Mouse (Mus musculus): ENCODE data around the gene Tmem156. TPM values are rescaled to one million over a fixed set of nuclear protein-coding genes. Genes with fewer than 3 reads are reported as not detected.

Tmem156 gene
- not detected in 2 replicates for polyA plus RNA-seq (2015; fragmentation: Nextera tagmentation; extraction: Ambion mirVana)

- H3K36me3 ChIP-seq = no peaks in the 10 kb centered on the region
- H3K9me3 ChIP-seq = no peaks in the 10 kb centered on the region
- 90% methylated on average over 5 of the region's 5 CpGs for WGBS
- H3K9ac ChIP-seq (replicated peaks) = no peak within 1 kb of the TSS
- no peaks in the 10 kb centered on the region for H3K27me3 ChIP-seq
- H3K4me3 ChIP-seq (replicated peaks) = no peak within 1 kb of the TSS
- ATAC-seq = no peak
- H3K27ac ChIP-seq = no peak within 1 kb of the TSS
- no peaks in the 10 kb centered on the region for H3K4me1 ChIP-seq (replicated peaks)
- H3K4me2 ChIP-seq (replicated peaks) = no peak within 1 kb of the TSS
These were observed at the start of gene Tmem156 for GRCm38 (mm10) chr5:65091921-65092320. Gene Tmem156, minus strand, starts transcription at chr5:65092132.

- Histone ChIP-seq H3K27me3 (no peaks in the 10 kb centered on the region), H3K4me2 (replicated peaks) (no peak overlapping the region), H3K4me3 (replicated peaks) (no peak overlapping the region), H3K9ac (replicated peaks) (no peak overlapping the region), H3K4me1 (replicated peaks) (peaks cover 3% of the 10 kb centered on the region; the same call in 1 of the 2 replicates), H3K27ac (no peak overlapping the region), H3K9me3 (no peaks in the 10 kb centered on the region), H3K36me3 (peaks cover 31% of the 10 kb centered on the region)
- WGBS = 94% methylated on average over 8 of the region's 8 CpGs
- no peak for ATAC-seq
These were observed 49.3 kb upstream of the Tmem156 start for GRCm38 (mm10) chr5:65141242-65141641.

- no peak overlapping the region for H3K9ac ChIP-seq (replicated peaks)
- no peak for ATAC-seq
- H3K4me2 ChIP-seq (replicated peaks) = no peak overlapping the region
- H3K27me3 ChIP-seq = no peaks in the 10 kb centered on the region
- 85% methylated on average over 6 of the region's 6 CpGs for WGBS
- peaks cover 8% of the 10 kb centered on the region for H3K36me3 ChIP-seq
- H3K4me1 ChIP-seq (replicated peaks) = peaks cover 19% of the 10 kb centered on the region
- H3K27ac ChIP-seq = no peak overlapping the region
- H3K4me3 ChIP-seq (replicated peaks) = no peak overlapping the region
- H3K9me3 ChIP-seq = no peaks in the 10 kb centered on the region
These were observed 45.1 kb upstream of the Tmem156 start for GRCm38 (mm10) chr5:65137073-65137472.

GRCm38 (mm10) chr5:65136159-65136558, 44.2 kb upstream of the Tmem156 start:
- WGBS = 90% methylated on average over 7 of the region's 7 CpGs
- Histone ChIP-seq H3K27me3 (no peaks in the 10 kb centered on the region), H3K27ac (no peak overlapping the region), H3K4me3 (replicated peaks) (no peak overlapping the region), H3K36me3 (no peaks in the 10 kb centered on the region), H3K9ac (replicated peaks) (no peak overlapping the region), H3K9me3 (no peaks in the 10 kb centered on the region), H3K4me2 (replicated peaks) (peak overlapping the region; percentile 14), H3K4me1 (replicated peaks) (peaks cover 22% of the 10 kb centered on the region)
- ATAC-seq = no peak

- H3K27me3 ChIP-seq = no peaks in the 10 kb centered on the region
- peak overlapping the region; percentile 84 for H3K27ac ChIP-seq
- H3K4me2 ChIP-seq (replicated peaks) = peak overlapping the region; percentile 70
- no peaks in the 10 kb centered on the region for H3K9me3 ChIP-seq
- 5% methylated on average over 20 of the region's 20 CpGs for WGBS
- peak overlapping the region; percentile 62 for H3K4me3 ChIP-seq (replicated peaks)
- H3K4me1 ChIP-seq (replicated peaks) = peaks cover 25% of the 10 kb centered on the region
- H3K9ac ChIP-seq (replicated peaks) = peak overlapping the region; percentile 80
- no peaks in the 10 kb centered on the region for H3K36me3 ChIP-seq
- peak; percentile 49 for ATAC-seq
These were observed 39.4 kb upstream of the Tmem156 start for GRCm38 (mm10) chr5:65131211-65131879.

GRCm38 (mm10) chr5:65130528-65131210, 38.7 kb upstream of the Tmem156 start:
- 2% methylated on average over 12 of the region's 12 CpGs for WGBS
- peak; percentile 95 for ATAC-seq

GRCm38 (mm10) chr5:65128481-65128880, 36.5 kb upstream of the Tmem156 start:
- H3K4me1 ChIP-seq (replicated peaks) = peaks cover 12% of the 10 kb centered on the region
- WGBS = 82% methylated on average over 2 of the region's 2 CpGs
- H3K9me3 ChIP-seq = no peaks in the 10 kb centered on the region
- H3K36me3 ChIP-seq = no peaks in the 10 kb centered on the region
- no peak for ATAC-seq
- no peak overlapping the region for H3K4me3 ChIP-seq (replicated peaks)
- H3K27ac ChIP-seq = no peak overlapping the region
- no peak overlapping the region for H3K9ac ChIP-seq (replicated peaks)
- H3K27me3 ChIP-seq = no peaks in the 10 kb centered on the region
- no peak overlapping the region for H3K4me2 ChIP-seq (replicated peaks)

More at GRCm38 (mm10) chr5:65130528-65131210, 38.7 kb upstream of the Tmem156 start:
- Histone ChIP-seq H3K27me3 (no peaks in the 10 kb centered on the region), H3K4me1 (replicated peaks) (peaks cover 19% of the 10 kb centered on the region), H3K27ac (peak overlapping the region; percentile 84), H3K4me2 (replicated peaks) (peak overlapping the region; percentile 70), H3K9ac (replicated peaks) (peak overlapping the region; percentile 80), H3K9me3 (no peaks in the 10 kb centered on the region), H3K36me3 (no peaks in the 10 kb centered on the region), H3K4me3 (replicated peaks) (peak overlapping the region; percentile 62)

GRCm38 (mm10) chr5:65126137-65126536, 34.2 kb upstream of the Tmem156 start:
- WGBS = 91% methylated on average over 1 of the region's 1 CpGs
- H3K4me1 ChIP-seq (replicated peaks) = peaks cover 4% of the 10 kb centered on the region
- no peak overlapping the region for H3K4me2 ChIP-seq (replicated peaks)
- ATAC-seq = no peak
- no peak overlapping the region for H3K4me3 ChIP-seq (replicated peaks)
- no peaks in the 10 kb centered on the region for H3K27me3 ChIP-seq
- H3K27ac ChIP-seq = no peak overlapping the region
- no peaks in the 10 kb centered on the region for H3K9me3 ChIP-seq
- no peak overlapping the region for H3K9ac ChIP-seq (replicated peaks)
- no peaks in the 10 kb centered on the region for H3K36me3 ChIP-seq

GRCm38 (mm10) chr5:65122616-65123015, 30.7 kb upstream of the Tmem156 start:
- 91% methylated on average over 3 of the region's 3 CpGs for WGBS
- Histone ChIP-seq H3K27ac (no peak overlapping the region), H3K9ac (replicated peaks) (no peak overlapping the region), H3K27me3 (no peaks in the 10 kb centered on the region), H3K4me2 (replicated peaks) (no peak overlapping the region), H3K9me3 (no peaks in the 10 kb centered on the region), H3K4me1 (replicated peaks) (no peaks in the 10 kb centered on the region), H3K36me3 (no peaks in the 10 kb centered on the region), H3K4me3 (replicated peaks) (no peak overlapping the region)
- ATAC-seq = no peak

- H3K4me3 ChIP-seq (replicated peaks) = no peak overlapping the region
- H3K36me3 ChIP-seq = peaks cover 3% of the 10 kb centered on the region; the same call in 1 of the 2 replicates
- H3K4me2 ChIP-seq (replicated peaks) = no peak overlapping the region
- no peaks in the 10 kb centered on the region for H3K4me1 ChIP-seq (replicated peaks)
- 76% methylated on average over 3 of the region's 3 CpGs for WGBS
- no peaks in the 10 kb centered on the region for H3K27me3 ChIP-seq
- ATAC-seq = no peak
- no peak overlapping the region for H3K9ac ChIP-seq (replicated peaks)
- H3K27ac ChIP-seq = no peak overlapping the region
- no peaks in the 10 kb centered on the region for H3K9me3 ChIP-seq
These were observed 28.0 kb upstream of the Tmem156 start for GRCm38 (mm10) chr5:65119918-65120317.

- H3K9ac ChIP-seq (replicated peaks) = no peak overlapping the region
- H3K36me3 ChIP-seq = peaks cover 3% of the 10 kb centered on the region; the same call in 1 of the 2 replicates
- H3K4me1 ChIP-seq (replicated peaks) = no peaks in the 10 kb centered on the region
- H3K9me3 ChIP-seq = no peaks in the 10 kb centered on the region
- no peaks in the 10 kb centered on the region for H3K27me3 ChIP-seq
- H3K27ac ChIP-seq = no peak overlapping the region
- no peak overlapping the region for H3K4me3 ChIP-seq (replicated peaks)
- H3K4me2 ChIP-seq (replicated peaks) = no peak overlapping the region
- WGBS = 90% methylated on average over 1 of the region's 1 CpGs
- no peak for ATAC-seq
These were observed 27.6 kb upstream of the Tmem156 start for GRCm38 (mm10) chr5:65119495-65119894.

- no peak overlapping the region for H3K4me3 ChIP-seq (replicated peaks)
- H3K36me3 ChIP-seq = peaks cover 3% of the 10 kb centered on the region; the same call in 1 of the 2 replicates
- H3K9me3 ChIP-seq = no peaks in the 10 kb centered on the region
- H3K4me2 ChIP-seq (replicated peaks) = no peak overlapping the region
- no peaks in the 10 kb centered on the region for H3K27me3 ChIP-seq
- no peak for ATAC-seq
- H3K9ac ChIP-seq (replicated peaks) = no peak overlapping the region
- H3K4me1 ChIP-seq (replicated peaks) = no peaks in the 10 kb centered on the region
- 97% methylated on average over 2 of the region's 2 CpGs for WGBS
- H3K27ac ChIP-seq = no peak overlapping the region
These were observed 24.9 kb upstream of the Tmem156 start for GRCm38 (mm10) chr5:65116789-65117188.
